Mouse (Mus musculus): ENCODE results near the gene Rabggta. TPM values are rescaled to one million over a fixed set of nuclear protein-coding genes. Genes with fewer than 3 reads are reported as not detected.

Gene Rabggta
- polyA plus RNA-seq, 1 experiment = 64.1 TPM

DNA sequence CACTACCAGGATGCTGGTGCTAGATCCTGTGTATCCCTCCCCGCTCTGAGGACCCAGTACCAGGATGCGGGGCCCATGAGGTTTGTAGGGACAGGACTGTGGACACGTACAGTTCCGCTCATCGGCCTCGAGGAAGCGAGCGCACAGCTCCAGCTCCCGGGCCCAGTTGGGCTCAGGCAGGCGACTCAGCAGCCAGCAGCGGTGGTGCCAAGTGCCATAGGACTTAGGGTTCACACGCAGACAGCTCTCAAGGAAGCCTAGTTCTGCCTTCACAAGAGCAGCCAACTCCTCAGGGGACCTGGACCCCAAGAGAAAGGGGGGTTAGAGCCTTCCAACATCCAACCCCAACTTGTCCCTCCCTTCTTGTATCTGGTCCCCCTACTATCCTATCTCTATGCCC, 1.4 kb downstream of the Rabggta start:
- Histone ChIP-seq H3K4me3 (replicated peaks; ENCODE audit: insufficient read depth, low read depth, low read length) (no peak overlapping the region), H3K4me1 (ENCODE audit: control insufficient read depth, insufficient read depth, low read length) (peaks cover 4% of the 10 kb centered on the region; the same call in 1 of the 2 replicates), H3K27me3 (ENCODE audit: control insufficient read depth, insufficient read depth, low read length) (no peaks in the 10 kb centered on the region), H3K27ac (ENCODE audit: insufficient read depth, low read length) (no peak overlapping the region)
- 72% methylated on average over 12 of the region's 12 CpGs for WGBS
- no peak for DNase-seq
- TF ChIP-seq CTCF (IDR thresholded peaks at IDR 0.05; ENCODE audit: borderline replicate concordance, insufficient read depth, low read depth, low read length) (no peak), POLR2A (IDR thresholded peaks at IDR 0.05; ENCODE audit: borderline replicate concordance, insufficient read depth, low read length) (no peak)

DNA sequence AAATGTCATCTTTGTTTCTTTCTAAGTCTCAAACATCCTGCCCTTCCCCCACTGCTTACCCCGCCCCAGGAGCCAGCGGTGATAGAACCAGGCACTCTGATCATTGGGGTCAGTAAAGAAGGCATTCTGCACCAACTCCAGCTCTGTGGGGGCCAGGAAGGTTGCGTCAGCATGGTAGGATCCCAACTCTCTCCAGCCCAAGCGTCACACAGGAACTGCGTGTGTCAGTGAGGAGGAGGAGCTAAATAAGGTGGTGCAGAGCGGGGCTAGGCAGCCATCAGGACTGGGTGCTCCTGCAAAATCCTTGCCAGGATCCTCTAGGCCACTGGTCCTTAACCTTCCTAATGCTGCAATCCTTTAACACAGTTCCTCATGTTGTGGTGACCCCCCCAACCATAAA, 2.3 kb downstream of the Rabggta start:
- no peaks in the 10 kb centered on the region for H3K27me3 ChIP-seq (ENCODE audit: control insufficient read depth, insufficient read depth, low read length)
- no peak for DNase-seq
- no peak for TF ChIP-seq POLR2A (IDR thresholded peaks at IDR 0.05; ENCODE audit: borderline replicate concordance, insufficient read depth, low read length)
- no peak for TF ChIP-seq CTCF (IDR thresholded peaks at IDR 0.05; ENCODE audit: borderline replicate concordance, insufficient read depth, low read depth, low read length)
- no peak overlapping the region for H3K27ac ChIP-seq (ENCODE audit: insufficient read depth, low read length)
- peaks cover 4% of the 10 kb centered on the region; the same call in 1 of the 2 replicates for H3K4me1 ChIP-seq (ENCODE audit: control insufficient read depth, insufficient read depth, low read length)
- 92% methylated on average over 6 of the region's 6 CpGs for WGBS
- no peak overlapping the region for H3K4me3 ChIP-seq (replicated peaks; ENCODE audit: insufficient read depth, low read depth, low read length)

DNA sequence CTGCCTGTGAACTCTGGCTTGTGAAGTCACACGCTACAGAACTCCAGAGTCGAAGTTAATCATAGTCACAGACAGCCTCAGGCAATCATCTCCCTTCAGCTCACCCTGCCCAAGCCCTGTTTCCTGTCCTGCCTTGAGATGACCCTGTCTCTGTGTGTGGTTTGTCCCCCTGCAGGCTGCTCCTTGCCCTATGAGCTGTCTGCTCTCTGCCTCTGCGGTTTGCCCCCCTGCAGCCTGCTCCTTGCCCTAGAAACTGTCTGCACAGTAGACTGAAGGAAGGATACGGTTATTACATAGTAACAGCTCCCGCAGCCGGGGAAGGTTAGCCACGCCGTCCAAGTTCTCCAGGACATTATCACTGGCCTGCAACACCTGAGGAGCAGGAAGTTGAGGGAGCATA, 5.2 kb downstream of the Rabggta start:
- DNase-seq = no peak
- H3K27me3 ChIP-seq (ENCODE audit: control insufficient read depth, insufficient read depth, low read length) = no peaks in the 10 kb centered on the region
- no peak overlapping the region for H3K4me3 ChIP-seq (replicated peaks; ENCODE audit: insufficient read depth, low read depth, low read length)
- H3K27ac ChIP-seq (ENCODE audit: insufficient read depth, low read length) = no peak overlapping the region
- H3K4me1 ChIP-seq (ENCODE audit: control insufficient read depth, insufficient read depth, low read length) = peaks cover 4% of the 10 kb centered on the region; the same call in 1 of the 2 replicates
- TF ChIP-seq POLR2A (IDR thresholded peaks at IDR 0.05; ENCODE audit: borderline replicate concordance, insufficient read depth, low read length) = no peak
- no peak for TF ChIP-seq CTCF (IDR thresholded peaks at IDR 0.05; ENCODE audit: borderline replicate concordance, insufficient read depth, low read depth, low read length)
- WGBS = 82% methylated on average over 8 of the region's 8 CpGs

DNA sequence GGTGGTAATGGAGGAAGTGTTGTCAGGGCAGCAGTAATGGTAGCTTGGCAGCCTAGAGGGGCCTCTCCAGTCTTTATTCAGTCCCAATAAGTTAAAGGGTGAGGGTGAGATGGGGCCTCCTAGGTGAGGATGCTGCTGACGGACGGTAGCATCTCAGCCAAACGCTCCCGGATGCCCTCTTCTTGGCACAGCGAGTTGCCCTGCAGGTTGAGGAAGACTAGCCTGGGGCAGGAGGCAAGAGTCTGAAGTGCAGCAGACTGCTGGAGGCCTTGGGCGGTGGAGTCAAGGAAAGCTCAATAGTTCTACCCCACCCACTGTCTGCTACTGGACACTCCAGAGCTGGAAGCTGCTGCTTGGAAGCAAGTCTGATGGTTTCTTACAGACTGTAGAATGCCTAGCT, 5.8 kb downstream of the Rabggta start:
- 91% methylated on average over 6 of the region's 6 CpGs for WGBS
- TF ChIP-seq CTCF (IDR thresholded peaks at IDR 0.05; ENCODE audit: borderline replicate concordance, insufficient read depth, low read depth, low read length) (no peak), POLR2A (IDR thresholded peaks at IDR 0.05; ENCODE audit: borderline replicate concordance, insufficient read depth, low read length) (no peak)
- no peak overlapping the region for H3K27ac ChIP-seq (ENCODE audit: insufficient read depth, low read length)
- no peak for DNase-seq
- H3K27me3 ChIP-seq (ENCODE audit: control insufficient read depth, insufficient read depth, low read length) = no peaks in the 10 kb centered on the region
- peaks cover 3% of the 10 kb centered on the region; the same call in 1 of the 2 replicates for H3K4me1 ChIP-seq (ENCODE audit: control insufficient read depth, insufficient read depth, low read length)
- no peak overlapping the region for H3K4me3 ChIP-seq (replicated peaks; ENCODE audit: insufficient read depth, low read depth, low read length)

DNA sequence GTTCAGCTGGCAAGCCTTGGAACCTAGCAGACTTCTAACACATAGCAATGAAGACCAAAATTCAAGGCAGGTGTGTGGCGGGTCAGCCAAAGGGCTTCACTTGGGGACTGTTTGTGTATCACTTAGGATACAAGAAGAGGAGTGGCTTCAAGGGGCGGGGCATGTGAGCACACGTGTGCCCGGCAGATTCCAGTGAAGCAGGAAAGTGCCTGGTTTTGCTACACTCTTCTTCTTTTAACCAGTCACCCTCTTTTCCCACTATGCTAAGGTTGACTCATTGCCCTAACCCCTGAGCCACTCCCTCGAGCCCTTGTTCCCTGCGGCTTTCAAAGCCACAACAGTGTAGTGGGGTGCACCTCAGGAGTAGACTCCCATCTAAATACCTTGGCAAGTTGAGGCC, 7.2 kb downstream of the Rabggta start:
- H3K4me1 ChIP-seq (ENCODE audit: control insufficient read depth, insufficient read depth, low read length) = no peaks in the 10 kb centered on the region
- no peaks in the 10 kb centered on the region for H3K27me3 ChIP-seq (ENCODE audit: control insufficient read depth, insufficient read depth, low read length)
- no peak overlapping the region for H3K4me3 ChIP-seq (replicated peaks; ENCODE audit: insufficient read depth, low read depth, low read length)
- TF ChIP-seq CTCF (IDR thresholded peaks at IDR 0.05; ENCODE audit: borderline replicate concordance, insufficient read depth, low read depth, low read length) (no peak), POLR2A (IDR thresholded peaks at IDR 0.05; ENCODE audit: borderline replicate concordance, insufficient read depth, low read length) (no peak)
- no peak overlapping the region for H3K27ac ChIP-seq (ENCODE audit: insufficient read depth, low read length)
- WGBS = 41% methylated on average over 6 of the region's 6 CpGs
- DNase-seq = no peak

DNA sequence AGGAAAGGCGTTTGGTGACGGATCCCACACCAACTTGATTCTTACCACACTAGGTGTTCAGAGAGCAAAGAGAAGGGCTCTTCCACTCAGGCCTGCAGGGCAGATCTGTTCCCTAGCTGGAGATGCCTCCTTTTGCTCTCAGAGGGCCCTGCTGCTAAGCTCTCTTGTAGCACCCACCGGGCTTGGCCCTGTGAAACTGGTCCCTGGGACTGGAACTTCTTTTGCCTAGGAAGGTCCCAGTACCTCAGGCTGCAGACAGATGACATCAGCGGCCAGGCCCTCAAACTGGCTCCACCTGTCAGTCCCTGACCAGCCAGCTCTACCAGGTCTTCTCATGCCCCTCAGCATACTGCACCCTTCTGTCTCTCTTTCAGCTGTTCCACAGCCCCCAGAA, 8.3 kb downstream of the Rabggta start, which contains the start of gene Tgm1:
Gene Tgm1, minus strand, starts transcription at position 198 of the 394 bp plus-strand sequence.
- Histone ChIP-seq H3K4me3 (replicated peaks; ENCODE audit: insufficient read depth, low read depth, low read length) (no peak within 1 kb of the TSS), H3K27me3 (ENCODE audit: control insufficient read depth, insufficient read depth, low read length) (no peaks in the 10 kb centered on the region), H3K4me1 (ENCODE audit: control insufficient read depth, insufficient read depth, low read length) (no peaks in the 10 kb centered on the region), H3K27ac (ENCODE audit: insufficient read depth, low read length) (no peak within 1 kb of the TSS)
- no peak for DNase-seq
- 38% methylated on average over 4 of the region's 4 CpGs for WGBS
- no peak for TF ChIP-seq POLR2A (IDR thresholded peaks at IDR 0.05; ENCODE audit: borderline replicate concordance, insufficient read depth, low read length)
- TF ChIP-seq CTCF (IDR thresholded peaks at IDR 0.05; ENCODE audit: borderline replicate concordance, insufficient read depth, low read depth, low read length) = no peak

DNA sequence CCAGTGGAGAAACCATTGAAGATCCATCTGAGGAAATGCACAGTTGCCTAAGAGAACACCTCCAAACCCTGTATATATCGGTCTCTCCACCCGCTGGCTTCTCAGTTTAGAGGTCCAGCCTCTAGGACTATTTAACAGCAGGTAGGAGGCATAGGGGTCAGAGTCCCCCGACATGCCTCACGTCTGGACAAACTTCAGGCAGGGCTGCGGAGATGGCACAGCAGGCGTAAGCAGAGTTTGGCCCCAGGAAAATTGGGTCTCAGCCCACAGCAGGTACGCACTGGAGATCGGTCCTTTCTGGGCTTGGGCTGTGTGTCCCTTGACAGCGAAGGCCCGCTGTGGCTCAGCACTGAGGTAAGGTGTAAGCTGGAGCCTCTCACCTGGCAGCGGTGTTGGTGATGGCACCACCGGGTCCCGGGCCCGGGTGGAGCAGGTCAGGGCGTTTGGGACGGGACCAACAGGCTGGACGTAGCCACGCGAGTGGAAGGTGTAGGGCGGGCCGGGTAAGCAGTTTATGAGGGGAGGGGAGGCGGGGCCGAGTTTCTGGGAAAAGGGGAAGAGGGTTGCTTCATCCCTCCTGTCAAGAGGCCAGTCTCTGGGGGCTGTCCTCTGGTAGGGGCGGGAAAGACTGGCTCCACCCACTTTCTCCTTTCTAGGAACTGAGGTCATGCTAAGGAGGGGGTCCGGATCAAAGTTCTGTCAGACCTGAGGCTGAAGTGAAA, 8.9 kb downstream of the Rabggta start:
- Histone ChIP-seq H3K4me3 (replicated peaks; ENCODE audit: insufficient read depth, low read depth, low read length) (no peak overlapping the region), H3K4me1 (ENCODE audit: control insufficient read depth, insufficient read depth, low read length) (no peaks in the 10 kb centered on the region), H3K27ac (ENCODE audit: insufficient read depth, low read length) (no peak overlapping the region), H3K27me3 (ENCODE audit: control insufficient read depth, insufficient read depth, low read length) (no peaks in the 10 kb centered on the region)
- WGBS = 16% methylated on average over 25 of the region's 25 CpGs
- DNase-seq = no peak
- TF ChIP-seq POLR2A (IDR thresholded peaks at IDR 0.05; ENCODE audit: borderline replicate concordance, insufficient read depth, low read length) (no peak), CTCF (IDR thresholded peaks at IDR 0.05; ENCODE audit: borderline replicate concordance, insufficient read depth, low read depth, low read length) (no peak)

DNA sequence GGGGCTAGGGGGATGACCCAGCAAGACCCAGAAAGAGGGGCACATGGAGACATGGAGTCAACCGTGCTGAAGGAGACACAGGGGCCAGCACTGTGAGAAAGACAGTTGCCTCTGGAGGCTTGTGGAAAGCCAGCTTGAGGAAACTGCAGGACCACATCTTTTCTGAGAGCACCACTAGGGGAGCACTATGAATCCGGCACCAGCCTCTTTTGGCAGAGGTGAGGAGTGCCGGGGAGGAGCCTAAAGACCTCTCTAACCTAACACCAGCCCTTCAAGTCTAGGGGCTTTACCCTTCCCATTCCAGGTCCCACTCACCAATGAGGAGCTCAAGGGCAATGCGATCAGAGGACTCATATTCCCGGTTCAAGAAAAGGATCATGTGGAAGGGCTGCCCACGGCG, 10.3 kb downstream of the Rabggta start:
- WGBS = 77% methylated on average over 7 of the region's 7 CpGs
- H3K27ac ChIP-seq (ENCODE audit: insufficient read depth, low read length) = no peak overlapping the region

More for the DNA sequence above, 10.3 kb downstream of the Rabggta start:
- Histone ChIP-seq H3K27me3 (ENCODE audit: control insufficient read depth, insufficient read depth, low read length) (no peaks in the 10 kb centered on the region), H3K4me1 (ENCODE audit: control insufficient read depth, insufficient read depth, low read length) (no peaks in the 10 kb centered on the region), H3K4me3 (replicated peaks; ENCODE audit: insufficient read depth, low read depth, low read length) (no peak overlapping the region)
- no peak for DNase-seq
- TF ChIP-seq CTCF (IDR thresholded peaks at IDR 0.05; ENCODE audit: borderline replicate concordance, insufficient read depth, low read depth, low read length) (no peak), POLR2A (IDR thresholded peaks at IDR 0.05; ENCODE audit: borderline replicate concordance, insufficient read depth, low read length) (no peak)
